Mouse (Mus musculus) layer of hippocampus, adult 9-11 months (tissue): ENCODE measurements around the gene Klhl40.

ENCODE experiments used
- DNase-seq: peaks from one replicate; pipeline ENCODE4 v3.0.0; 2022

Klhl40 gene

GRCm38 (mm10) chr9:121828314-121828713, 50.9 kb downstream of the Klhl40 start:
- DNase-seq, result no peak

DNA sequence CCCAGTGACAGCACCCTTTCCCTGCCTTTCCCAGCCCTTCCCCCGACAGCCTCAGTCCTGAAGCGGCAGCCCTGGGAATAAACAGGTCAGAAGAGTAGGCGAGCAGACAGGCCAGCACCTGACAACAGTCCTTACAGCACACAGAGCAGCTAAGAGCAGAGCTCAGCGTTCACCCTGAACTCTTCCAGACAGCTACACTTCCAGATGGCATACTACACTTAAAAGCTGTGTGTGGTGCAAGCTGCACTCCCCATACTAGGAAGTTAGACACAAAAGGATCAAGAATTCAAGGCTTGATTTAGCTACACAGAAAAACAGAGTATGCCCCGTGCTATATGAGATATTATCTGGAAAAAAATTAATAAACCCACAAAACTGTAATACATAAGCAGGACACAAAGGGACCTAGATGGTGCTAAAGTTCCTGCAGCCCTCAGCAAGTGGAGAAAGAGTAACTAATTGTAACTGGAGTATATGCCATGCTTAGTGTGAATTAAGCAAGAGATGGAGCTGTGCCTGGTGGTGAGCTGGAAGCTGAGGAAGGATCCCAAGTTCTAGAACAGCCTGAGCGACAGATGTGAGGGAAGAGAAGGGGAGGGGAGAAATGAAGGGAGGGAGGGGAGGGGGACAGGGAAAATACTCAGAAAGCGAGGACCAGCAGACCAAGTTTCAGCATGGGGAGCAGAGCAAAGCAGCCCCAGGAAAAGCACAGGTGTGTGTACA, 52.0 kb downstream of the Klhl40 start:
- DNase-seq, result peak; percentile 46

DNA sequence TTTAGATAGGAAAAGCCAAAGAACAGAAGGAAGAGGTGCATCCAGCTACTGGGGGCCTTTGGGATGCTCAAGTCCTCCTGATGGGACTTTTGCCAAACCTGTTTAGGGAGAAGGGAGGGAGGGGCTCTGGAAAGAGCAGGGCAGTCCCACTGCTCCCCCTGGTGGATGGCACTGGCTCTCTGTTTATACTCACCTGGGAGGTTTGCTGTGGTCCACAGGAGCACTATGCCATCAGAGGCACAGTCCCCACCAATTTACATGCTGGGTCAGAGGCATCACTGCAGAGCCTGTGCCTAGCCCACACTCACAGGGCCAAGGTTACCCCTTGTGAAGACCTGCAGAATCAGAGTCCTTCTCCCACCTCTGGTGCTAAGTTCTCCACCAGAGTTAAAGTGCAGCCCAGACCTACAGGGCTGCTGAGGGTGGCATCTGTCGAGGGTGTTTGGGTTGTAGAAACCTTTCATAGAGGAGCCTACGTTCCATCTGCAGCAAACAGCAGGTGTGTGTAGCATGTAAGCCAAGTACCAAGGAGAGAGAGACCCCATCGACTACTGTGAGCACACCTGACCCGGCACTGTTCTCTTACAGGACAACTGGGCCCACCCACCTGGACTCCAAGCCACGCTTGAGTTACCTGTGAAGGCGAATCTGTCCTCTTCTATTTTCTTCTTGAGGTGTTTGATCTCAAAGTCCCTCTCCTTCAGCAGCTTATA, 53.0 kb downstream of the Klhl40 start:
- DNase-seq, result peak; percentile 55

- peak; percentile 81 for DNase-seq
Measured at GRCm38 (mm10) chr9:121830956-121831293, 53.5 kb downstream of the Klhl40 start.
